Mouse (Mus musculus) urinary bladder, adult 18-20 months (tissue): ENCODE measurements around the gene Adcy1.

Experiments
- DNase-seq, 2 experiments: peaks; one replicate each; pipeline ENCODE4 v3.0.0; 2022; ENCODE audit warnings: low spot score in 2 of 2, mixed read lengths in 2 of 2

Gene Adcy1

GRCm38 (mm10) chr11:7184420-7184819 lies 121.1 kb downstream of the Adcy1 start:
- no peak for DNase-seq

- DNase-seq: no peak
These were observed 124.2 kb downstream of the Adcy1 start for GRCm38 (mm10) chr11:7187472-7187871.

GRCm38 (mm10) chr11:7188469-7188868 lies 125.2 kb downstream of the Adcy1 start, which contains the start of gene Gm11985:
Gene Gm11985, minus strand, starts transcription at chr11:7188569.
- DNase-seq: no peak

- DNase-seq: no peak
These were observed 129.4 kb downstream of the Adcy1 start for GRCm38 (mm10) chr11:7192710-7193109.

GRCm38 (mm10) chr11:7193134-7193533 lies 129.8 kb downstream of the Adcy1 start:
- no peak for DNase-seq

DNA sequence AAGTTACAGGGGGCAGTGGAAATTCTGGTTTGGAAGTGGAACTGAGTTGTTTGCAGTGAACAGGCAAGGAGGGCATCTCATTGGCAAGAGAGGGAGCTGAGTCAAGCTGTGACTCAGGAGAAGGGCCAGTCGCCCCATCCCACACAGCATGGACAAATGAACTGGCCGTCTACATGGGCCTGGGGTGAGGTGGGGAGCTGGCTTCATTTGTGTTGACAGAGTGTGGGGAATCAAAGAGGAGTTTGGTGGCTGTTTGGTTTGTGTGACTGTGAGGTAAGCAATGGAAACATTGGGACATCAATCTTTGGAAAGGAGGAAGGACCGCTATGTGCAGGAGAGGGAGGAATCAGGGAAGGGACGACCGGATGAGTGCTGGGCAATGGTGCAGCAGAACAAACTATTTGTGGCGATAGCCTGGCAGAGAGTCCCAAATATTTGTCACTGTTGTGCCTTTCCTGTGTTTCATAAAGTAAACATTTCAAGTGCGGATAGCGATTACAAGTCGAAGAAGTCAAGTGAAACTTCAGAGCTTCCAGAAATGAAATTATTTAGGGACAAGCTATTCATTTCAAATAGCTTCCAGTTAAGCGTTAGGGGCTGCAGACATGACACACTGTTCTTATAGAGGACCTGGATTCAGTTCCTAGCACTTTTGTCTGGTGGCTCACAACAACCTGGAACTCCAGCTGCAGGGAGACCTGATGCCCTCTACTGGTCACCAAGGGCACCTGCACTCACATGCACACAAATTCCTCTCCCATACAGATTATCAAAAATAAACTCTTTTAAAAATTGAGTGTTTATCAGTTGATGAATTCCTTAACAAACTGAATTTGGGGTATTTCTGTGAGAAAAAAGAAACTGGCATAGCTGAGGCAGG lies 131.4 kb downstream of the Adcy1 start:
- DNase-seq: no peak

DNA sequence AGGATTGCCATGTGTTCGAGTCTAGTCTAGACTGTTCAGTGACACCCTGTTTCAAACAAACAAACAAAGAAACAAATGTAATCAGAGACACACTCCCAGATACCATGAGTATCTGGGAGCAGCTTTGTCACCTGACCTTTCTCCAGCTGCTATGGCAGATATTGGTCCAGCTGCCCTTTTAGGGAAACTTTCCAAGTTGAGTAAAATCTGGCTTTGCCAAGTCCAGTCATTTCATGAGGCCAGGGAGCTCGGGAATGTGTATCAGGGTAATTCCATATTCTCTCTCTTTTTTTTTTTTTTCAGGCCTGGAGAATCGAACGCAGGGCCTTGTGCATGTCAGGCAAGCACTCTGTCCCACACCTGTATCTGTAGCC lies 132.0 kb downstream of the Adcy1 start:
- no peak for DNase-seq

DNA sequence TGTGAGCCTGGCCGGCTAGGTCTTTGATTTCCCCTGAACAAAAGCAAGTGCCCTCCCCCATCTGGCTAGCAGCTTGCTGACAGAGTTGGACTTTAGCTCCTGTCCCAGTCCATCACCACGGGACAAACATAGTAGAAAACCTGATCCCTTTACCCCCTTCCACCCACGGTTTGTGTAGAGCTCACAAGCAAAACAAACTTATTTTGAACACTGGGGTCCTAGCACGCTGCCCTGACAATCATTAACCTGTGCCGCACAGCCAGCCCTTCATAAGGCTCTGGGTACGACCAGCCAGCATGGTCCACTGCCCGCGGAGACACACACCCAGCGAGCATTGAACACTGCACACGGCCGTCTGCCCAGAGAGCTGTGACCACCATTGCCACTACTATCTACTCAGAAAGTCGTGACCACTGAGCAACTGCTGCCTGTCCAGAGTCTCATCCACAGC lies 134.2 kb downstream of the Adcy1 start, which contains the start of gene Igfbp1:
Gene Igfbp1 (plus strand): TSS at position 292 of the 451 bp plus-strand sequence.
- no peak for DNase-seq

- no peak for DNase-seq
These were observed 134.7 kb downstream of the Adcy1 start for GRCm38 (mm10) chr11:7198006-7198405.

- DNase-seq: no peak
These were observed 135.4 kb downstream of the Adcy1 start for GRCm38 (mm10) chr11:7198481-7199256.

GRCm38 (mm10) chr11:7199736-7200392 lies 136.6 kb downstream of the Adcy1 start:
- no peak for DNase-seq

GRCm38 (mm10) chr11:7200393-7200783 lies 137.1 kb downstream of the Adcy1 start:
- DNase-seq: no peak

- no peak for DNase-seq
These were observed 138.9 kb downstream of the Adcy1 start for GRCm38 (mm10) chr11:7202206-7202605.

- no peak for DNase-seq
These were observed 140.6 kb downstream of the Adcy1 start for GRCm38 (mm10) chr11:7203846-7204245.

DNA sequence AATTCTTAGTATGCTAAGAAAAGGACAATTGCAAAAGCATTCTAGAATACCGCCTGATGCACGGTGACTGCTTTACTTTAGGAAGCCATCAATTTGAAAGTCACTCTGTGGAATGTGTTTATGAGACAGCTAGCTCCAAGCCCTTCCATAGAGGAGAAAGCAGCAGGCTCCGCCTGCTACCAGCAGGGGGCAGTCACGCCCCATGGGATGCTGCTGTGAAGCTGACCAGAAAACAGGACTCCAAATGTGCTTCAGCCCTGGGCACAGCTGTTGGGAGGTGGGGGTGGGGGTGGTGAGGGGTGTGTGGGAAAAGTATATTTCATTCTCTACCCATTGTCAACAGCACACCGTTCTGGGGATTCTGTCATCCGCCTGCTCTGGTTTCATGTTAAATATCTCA lies 147.1 kb downstream of the Adcy1 start:
- DNase-seq: peak; percentile 43 to 62

DNA sequence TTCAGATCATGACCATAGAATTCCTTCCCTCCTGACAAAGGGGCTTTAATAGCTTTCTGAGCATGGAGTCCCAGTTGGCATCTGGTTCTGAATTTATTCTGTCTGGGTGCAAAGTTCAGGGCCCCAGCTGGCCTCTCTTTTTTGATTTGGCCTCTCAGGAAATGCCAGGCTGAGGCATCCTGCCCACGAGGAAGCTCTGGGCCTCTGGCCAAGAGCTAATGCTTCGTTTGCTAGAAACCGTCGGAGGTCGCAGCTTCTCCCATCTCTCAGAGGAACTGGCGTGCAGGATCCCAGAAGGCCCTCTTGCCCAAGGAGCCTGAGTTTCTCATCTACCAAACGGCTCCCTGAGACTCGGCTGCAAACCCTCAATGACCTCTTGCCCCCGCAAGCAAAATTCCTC lies 147.9 kb downstream of the Adcy1 start:
- DNase-seq: no peak

DNA sequence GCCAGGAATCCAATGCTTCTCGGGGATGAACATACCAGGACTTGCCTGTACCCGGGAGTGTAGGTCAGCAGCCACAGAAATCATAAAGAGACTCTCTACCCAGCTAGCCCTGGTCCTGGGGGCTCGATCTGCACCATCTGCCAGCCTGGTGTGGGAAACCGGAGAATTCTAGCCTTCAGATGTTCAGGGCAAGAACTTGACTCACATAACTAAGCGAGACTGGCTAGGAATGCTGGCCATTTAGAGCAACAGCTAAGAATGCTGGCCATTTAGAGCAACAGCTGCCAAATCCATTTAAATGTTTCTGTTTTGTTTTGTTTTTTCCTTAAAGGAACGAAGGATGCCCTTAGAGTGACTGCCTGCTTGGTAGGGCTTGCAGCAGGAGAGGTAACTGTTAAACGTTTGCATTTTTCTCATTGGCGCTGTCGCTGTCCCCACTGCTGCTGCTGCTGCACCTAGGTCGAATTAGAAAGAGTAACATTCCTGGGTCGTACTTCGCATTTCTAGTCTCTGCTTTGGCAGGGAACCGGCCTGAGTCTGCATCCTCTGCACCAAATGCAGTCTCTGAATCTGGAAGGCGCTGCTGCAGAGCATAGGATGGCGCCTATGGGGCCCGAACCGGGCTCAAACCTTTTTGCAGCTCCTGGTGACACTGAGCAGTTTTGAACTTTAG lies 149.0 kb downstream of the Adcy1 start:
- no peak for DNase-seq

- DNase-seq: peak in 1 of 2 experiments; percentile 5
These were observed 149.8 kb downstream of the Adcy1 start for GRCm38 (mm10) chr11:7213161-7213500.

- DNase-seq: peak; percentile 8 to 45
These were observed 150.4 kb downstream of the Adcy1 start, which contains the start of gene Igfbp3 for GRCm38 (mm10) chr11:7213501-7214341. Gene Igfbp3, minus strand, starts transcription at chr11:7213923.

DNA sequence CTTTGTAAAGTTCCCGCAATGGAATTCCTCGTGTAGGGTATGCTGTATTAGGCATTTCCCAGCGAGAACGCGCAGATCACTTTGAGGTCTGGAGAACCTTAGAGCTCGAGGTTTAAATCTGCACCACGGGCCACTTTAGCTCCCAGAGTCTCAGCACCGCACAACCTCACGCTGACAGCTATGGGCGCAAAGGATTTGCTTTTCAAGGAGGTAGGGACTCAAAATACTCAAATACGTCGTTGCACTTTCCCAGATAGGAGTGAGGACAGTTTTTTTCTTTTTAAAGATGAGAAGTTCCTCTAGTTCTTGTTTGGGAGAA lies 151.0 kb downstream of the Adcy1 start:
- no peak for DNase-seq

- no peak for DNase-seq
These were observed 151.5 kb downstream of the Adcy1 start for GRCm38 (mm10) chr11:7214761-7215160.
